Mouse (Mus musculus) cortical plate, adult 2 months (tissue): Measurements from ENCODE around the gene Fbxo42.

Experiments
- CTCF ChIP-seq: fragments of 200-500 bp; IDR thresholded peaks from 2 replicates; pipeline ENCODE4 v1.5.1; 2011; ENCODE audit warnings: mild to moderate bottlenecking, control low read depth, low read length; ENCODE audit not compliant: insufficient read depth; ENCODE audit errors: extremely low read depth
- POLR2A ChIP-seq: fragments of 200-500 bp; IDR thresholded peaks from 2 replicates; pipeline ENCODE4 v1.6.1; 2011; ENCODE audit warnings: mild to moderate bottlenecking, low read length, control low read depth; ENCODE audit not compliant: insufficient read depth; ENCODE audit errors: extremely low read depth

- TF ChIP-seq CTCF (no peak), POLR2A (no peak)
These were observed 30.8 kb downstream of the Fbxo42 start for GRCm38 (mm10) chr4:141178500-141178899.
